Mouse (Mus musculus): Measurements from ENCODE around the gene Styxl1.
A peak's percentile ranks its signal among the peaks of the same experiment; 100 is the strongest.

- no peak for TF ChIP-seq POLR2A (IDR thresholded peaks at IDR 0.05; ENCODE audit: control insufficient read depth, low read depth, low read length)
- peak; percentile 61; the same call in 1 of the 2 replicates for TF ChIP-seq CTCF (IDR thresholded peaks at IDR 0.05; ENCODE audit: control insufficient read depth, insufficient read depth, insufficient replicate concordance, low read depth, low read length)
Observed at GRCm38 (mm10) chr5:135799746-135800145, 21.6 kb upstream of the Styxl1 start.

Data from testis, adult 2 months (tissue).